Mouse (Mus musculus) cortical plate, adult 2 months (tissue): ENCODE measurements around the gene Sdad1.

ENCODE experiments used
- CTCF ChIP-seq: fragments of 200-500 bp; IDR thresholded peaks from 2 replicates; pipeline ENCODE4 v1.5.1; 2011; ENCODE audit warnings: mild to moderate bottlenecking, control low read depth, low read length; ENCODE audit not compliant: insufficient read depth; ENCODE audit errors: extremely low read depth
- POLR2A ChIP-seq: fragments of 200-500 bp; IDR thresholded peaks from 2 replicates; pipeline ENCODE4 v1.6.1; 2011; ENCODE audit warnings: mild to moderate bottlenecking, low read length, control low read depth; ENCODE audit not compliant: insufficient read depth; ENCODE audit errors: extremely low read depth

- no peak for TF ChIP-seq CTCF
- no peak for TF ChIP-seq POLR2A
These were observed 11.5 kb upstream of the Sdad1 start for GRCm38 (mm10) chr5:92321631-92322400.
